Mouse (Mus musculus): Measurements from ENCODE around the gene Unkl. TPM values are rescaled to one million over a fixed set of nuclear protein-coding genes. Genes with fewer than 3 reads are reported as not detected.

Unkl gene
- polyA plus RNA-seq (2015; fragmentation: Nextera tagmentation; extraction: Ambion mirVana), result 14.1 and 14.8 TPM in 2 replicates

DNA sequence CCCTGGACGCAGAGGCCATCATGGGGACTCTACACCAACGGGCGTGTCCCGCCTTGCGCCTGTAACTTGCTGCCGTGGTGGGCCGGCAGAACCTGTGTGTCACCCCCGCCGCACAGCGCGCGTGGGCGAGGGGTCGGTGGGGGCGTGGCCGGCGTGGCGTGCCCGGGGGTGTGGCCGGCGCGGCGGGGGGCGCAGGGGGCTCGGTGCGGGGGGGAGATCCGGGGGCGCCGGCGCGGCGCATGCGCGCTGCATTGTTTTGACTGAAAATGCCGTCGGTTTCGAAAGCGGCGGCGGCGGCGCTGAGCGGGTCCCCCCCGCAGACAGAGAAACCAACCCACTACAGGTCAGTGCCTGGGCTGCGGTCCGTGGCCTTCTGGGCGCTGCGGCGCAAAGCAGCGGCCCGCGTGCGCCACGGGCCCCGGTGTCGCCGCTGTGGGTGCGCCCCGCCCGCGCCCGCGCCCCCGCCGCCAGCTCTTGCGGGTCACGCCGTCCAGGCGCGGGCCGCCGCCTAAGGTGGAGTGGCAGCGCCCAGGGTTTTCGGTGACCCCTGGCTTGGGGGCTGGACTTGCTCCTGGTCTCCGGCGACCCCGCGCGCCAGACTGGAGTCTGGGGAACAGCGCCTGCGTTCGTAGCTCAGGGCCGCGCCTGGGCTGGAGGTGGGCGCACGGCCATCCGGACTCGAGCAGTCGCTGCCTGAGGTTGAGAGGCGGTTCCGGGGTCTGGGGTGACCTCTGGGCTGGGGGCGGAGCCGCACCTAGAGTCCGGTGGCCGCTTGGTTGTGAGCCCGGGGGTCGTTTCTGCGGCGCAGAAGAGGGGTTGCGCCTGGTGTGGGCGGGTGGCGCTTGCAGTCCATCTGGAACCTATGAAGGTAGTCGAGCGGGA, at the start of gene Unkl:
TSS of gene Unkl (plus strand) at position 248 of the 882 bp plus-strand sequence.
- Histone ChIP-seq H3K4me1 (peaks cover 46% of the 10 kb centered on the region), H3K36me3 (peaks cover 3% of the 10 kb centered on the region; the same call in 1 of the 2 replicates), H3K27ac (replicated peaks) (peak within 1 kb of the TSS; percentile 80), H3K4me2 (peak within 1 kb of the TSS; percentile 94), H3K4me3 (replicated peaks) (peak within 1 kb of the TSS; percentile 96), H3K27me3 (replicated peaks) (no peaks in the 10 kb centered on the region), H3K9me3 (replicated peaks) (no peaks in the 10 kb centered on the region), H3K9ac (replicated peaks) (peak within 1 kb of the TSS; percentile 92)
- ATAC-seq (ENCODE audit: low FRiP score), result peak; percentile 49; the same call in 1 of the 2 replicates
- WGBS, result under 1% methylated on average over 93 of the region's 104 CpGs

DNA sequence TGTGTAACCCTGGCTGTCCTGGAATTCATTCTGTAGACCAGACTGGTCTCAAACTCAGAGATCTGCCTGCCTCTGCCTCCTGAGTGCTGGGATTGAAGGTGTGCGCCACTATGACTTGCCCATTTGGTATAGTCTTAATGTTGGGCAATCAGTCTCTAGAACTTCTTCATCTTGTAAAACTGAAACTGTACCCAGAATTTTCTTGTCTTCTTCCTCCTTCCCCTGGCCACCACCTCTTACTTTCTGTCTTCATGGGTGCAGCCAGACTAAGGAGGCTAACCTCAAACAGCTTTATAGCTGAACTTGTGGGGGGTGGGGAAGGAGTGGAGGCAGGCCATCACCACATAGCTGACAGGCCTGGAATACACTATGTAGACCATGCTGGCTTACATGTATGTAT, 49.4 kb upstream of the Unkl start:
- no peaks in the 10 kb centered on the region for H3K27me3 ChIP-seq (replicated peaks)
- no peak overlapping the region for H3K4me3 ChIP-seq (replicated peaks)
- 86% methylated on average over 1 of the region's 1 CpGs for WGBS
- H3K36me3 ChIP-seq, result 0 out of 2 replicates have a peak, but pooled peaks cover 3% of the 10 kb centered on the region
- H3K9ac ChIP-seq (replicated peaks), result no peak overlapping the region
- no peaks in the 10 kb centered on the region for H3K9me3 ChIP-seq (replicated peaks)
- no peak for ATAC-seq (ENCODE audit: low FRiP score)
- peaks cover 30% of the 10 kb centered on the region for H3K4me1 ChIP-seq
- H3K4me2 ChIP-seq, result no peak overlapping the region
- H3K27ac ChIP-seq (replicated peaks), result no peak overlapping the region

DNA sequence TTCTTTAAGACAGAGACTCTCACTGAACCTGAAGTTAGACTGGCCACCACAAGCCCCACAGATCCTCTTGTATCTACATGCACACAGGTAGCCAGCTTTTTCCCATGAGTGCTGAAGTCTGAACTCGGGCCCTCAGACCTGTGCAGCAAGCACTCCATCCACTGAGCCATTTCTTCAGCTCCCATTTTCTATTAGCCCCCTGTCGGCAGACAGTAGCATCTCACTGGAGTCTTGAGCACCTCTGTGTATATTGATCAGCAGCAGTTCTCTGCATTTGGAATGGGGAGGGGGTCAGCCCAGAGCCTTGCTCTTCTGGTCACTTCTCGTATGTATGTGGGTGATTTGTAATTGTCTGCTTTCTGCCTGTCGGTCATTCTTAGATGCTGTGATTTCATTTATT, 48.2 kb upstream of the Unkl start:
- Histone ChIP-seq H3K27ac (replicated peaks) (no peak overlapping the region), H3K9me3 (replicated peaks) (no peaks in the 10 kb centered on the region), H3K4me2 (no peak overlapping the region), H3K9ac (replicated peaks) (no peak overlapping the region), H3K4me3 (replicated peaks) (no peak overlapping the region), H3K36me3 (0 out of 2 replicates have a peak, but pooled peaks cover 9% of the 10 kb centered on the region), H3K27me3 (replicated peaks) (no peaks in the 10 kb centered on the region), H3K4me1 (peaks cover 20% of the 10 kb centered on the region)
- WGBS, result 72% methylated on average over 4 of the region's 4 CpGs
- ATAC-seq (ENCODE audit: low FRiP score), result no peak

DNA sequence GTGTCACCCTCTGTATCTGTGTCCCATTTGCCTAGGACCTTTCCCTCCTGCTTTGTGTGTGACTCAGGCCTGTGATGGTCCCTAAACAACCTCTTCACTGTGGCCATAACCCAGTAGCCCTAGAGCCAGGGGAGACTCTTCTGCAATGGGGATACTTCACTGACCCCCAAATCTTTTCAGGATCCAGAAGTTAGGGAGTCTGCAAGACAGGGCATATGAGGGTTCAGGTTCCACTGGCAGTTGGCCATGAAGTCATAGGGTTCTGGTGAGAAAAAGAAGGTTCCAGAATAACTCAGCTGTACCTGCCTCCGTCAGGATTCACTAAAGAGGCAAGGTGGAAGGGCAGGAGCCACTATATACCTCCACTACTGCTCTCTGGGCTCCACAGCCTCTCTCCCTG, 26.0 kb upstream of the Unkl start, which contains the start of gene Ccdc154:
TSS of gene Ccdc154 (plus strand) at position 301 of the 400 bp plus-strand sequence.
- Histone ChIP-seq H3K27me3 (replicated peaks) (no peaks in the 10 kb centered on the region), H3K9ac (replicated peaks) (no peak within 1 kb of the TSS), H3K4me3 (replicated peaks) (no peak within 1 kb of the TSS), H3K36me3 (peaks cover 39% of the 10 kb centered on the region), H3K4me1 (no peaks in the 10 kb centered on the region), H3K4me2 (no peak within 1 kb of the TSS), H3K9me3 (replicated peaks) (no peaks in the 10 kb centered on the region), H3K27ac (replicated peaks) (no peak within 1 kb of the TSS)
- WGBS, result 80% methylated on average over 1 of the region's 1 CpGs
- ATAC-seq (ENCODE audit: low FRiP score), result no peak

DNA sequence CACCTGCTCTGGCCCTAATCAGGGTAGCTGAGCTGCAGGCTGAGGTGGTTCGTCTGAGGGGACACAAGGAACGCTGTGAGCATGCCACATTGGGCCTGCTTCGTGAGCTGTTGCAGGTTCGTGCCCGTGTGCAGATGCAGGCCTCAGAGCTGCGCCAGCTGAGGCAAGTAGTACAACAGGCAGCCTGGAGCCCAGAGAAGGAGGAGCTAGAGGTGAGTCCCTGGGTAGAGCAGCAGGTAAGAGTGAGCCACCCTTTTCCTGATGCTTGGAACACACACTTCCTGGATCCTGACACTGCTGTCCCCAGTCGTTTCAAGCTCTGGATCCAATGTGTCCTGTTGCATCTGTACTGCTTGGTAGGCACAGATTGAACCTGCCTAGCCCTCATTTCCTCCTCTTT, 24.8 kb upstream of the Unkl start:
- 74% methylated on average over 7 of the region's 7 CpGs for WGBS
- Histone ChIP-seq H3K9me3 (replicated peaks) (no peaks in the 10 kb centered on the region), H3K27me3 (replicated peaks) (no peaks in the 10 kb centered on the region), H3K4me1 (no peaks in the 10 kb centered on the region), H3K4me2 (no peak overlapping the region), H3K9ac (replicated peaks) (no peak overlapping the region), H3K27ac (replicated peaks) (no peak overlapping the region), H3K36me3 (peaks cover 30% of the 10 kb centered on the region), H3K4me3 (replicated peaks) (no peak overlapping the region)
- no peak for ATAC-seq (ENCODE audit: low FRiP score)

DNA sequence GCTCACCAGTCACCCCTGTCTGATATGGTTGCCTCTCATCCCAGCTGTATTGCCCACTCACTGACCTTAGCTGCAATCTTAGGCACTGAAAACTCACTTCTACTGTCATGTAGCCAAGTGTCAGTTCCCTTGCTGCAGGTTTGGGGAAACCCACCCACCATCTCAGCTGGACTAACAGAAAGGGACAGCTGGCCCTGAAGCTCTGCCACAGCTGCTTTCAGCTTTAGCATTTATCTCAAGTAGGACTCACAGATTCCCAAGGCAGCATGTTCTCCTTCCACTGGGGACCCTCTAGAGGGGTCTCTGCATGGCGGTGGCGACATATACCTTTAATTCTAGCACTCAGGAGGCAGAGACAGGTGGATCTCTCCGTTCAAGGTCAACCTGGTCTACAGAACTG, 23.4 kb upstream of the Unkl start:
- peaks cover 22% of the 10 kb centered on the region for H3K36me3 ChIP-seq
- no peaks in the 10 kb centered on the region for H3K27me3 ChIP-seq (replicated peaks)
- no peaks in the 10 kb centered on the region for H3K4me1 ChIP-seq
- 87% methylated on average over 3 of the region's 3 CpGs for WGBS
- H3K4me3 ChIP-seq (replicated peaks), result no peak overlapping the region
- H3K9ac ChIP-seq (replicated peaks), result no peak overlapping the region
- no peaks in the 10 kb centered on the region for H3K9me3 ChIP-seq (replicated peaks)
- H3K27ac ChIP-seq (replicated peaks), result no peak overlapping the region
- ATAC-seq (ENCODE audit: low FRiP score), result no peak
- no peak overlapping the region for H3K4me2 ChIP-seq

DNA sequence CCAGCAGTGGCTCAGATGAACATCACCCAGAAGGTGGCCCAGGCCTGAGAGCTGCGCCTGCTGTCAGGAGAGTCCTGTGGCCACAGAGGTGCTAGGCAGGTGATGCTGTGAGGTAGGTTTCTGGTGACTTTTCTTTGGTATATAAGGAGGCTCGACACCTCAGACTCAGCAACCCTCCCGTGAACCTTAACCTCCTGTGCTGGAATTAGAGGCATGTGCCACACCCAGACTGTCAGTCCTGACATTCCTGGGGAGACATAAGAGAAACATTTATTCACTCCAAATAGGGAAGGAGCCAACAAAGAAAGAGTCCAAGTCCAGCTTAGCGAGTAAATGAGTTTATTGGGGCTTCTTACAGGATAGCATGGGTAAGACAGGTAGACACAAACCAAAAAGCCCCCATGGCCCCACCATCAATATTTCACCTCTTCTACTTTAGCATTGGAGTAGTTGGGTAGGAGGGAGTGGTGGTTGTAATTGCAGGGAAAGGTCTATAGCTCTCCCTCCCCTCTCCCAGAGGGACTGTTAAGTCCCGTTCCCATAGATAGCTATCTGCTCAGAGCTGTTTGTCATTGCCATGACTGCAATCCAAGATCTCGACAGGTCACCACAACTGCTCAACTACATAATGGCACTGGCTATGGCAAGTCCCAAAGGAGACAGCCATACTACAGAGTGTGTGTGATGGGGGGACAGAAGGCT, 22.1 kb upstream of the Unkl start:
- Histone ChIP-seq H3K4me1 (no peaks in the 10 kb centered on the region), H3K4me3 (replicated peaks) (no peak overlapping the region), H3K27me3 (replicated peaks) (no peaks in the 10 kb centered on the region), H3K9me3 (replicated peaks) (no peaks in the 10 kb centered on the region), H3K36me3 (peaks cover 9% of the 10 kb centered on the region), H3K27ac (replicated peaks) (no peak overlapping the region), H3K4me2 (no peak overlapping the region), H3K9ac (replicated peaks) (no peak overlapping the region)
- ATAC-seq (ENCODE audit: low FRiP score), result no peak
- 61% methylated on average over 6 of the region's 6 CpGs for WGBS

DNA sequence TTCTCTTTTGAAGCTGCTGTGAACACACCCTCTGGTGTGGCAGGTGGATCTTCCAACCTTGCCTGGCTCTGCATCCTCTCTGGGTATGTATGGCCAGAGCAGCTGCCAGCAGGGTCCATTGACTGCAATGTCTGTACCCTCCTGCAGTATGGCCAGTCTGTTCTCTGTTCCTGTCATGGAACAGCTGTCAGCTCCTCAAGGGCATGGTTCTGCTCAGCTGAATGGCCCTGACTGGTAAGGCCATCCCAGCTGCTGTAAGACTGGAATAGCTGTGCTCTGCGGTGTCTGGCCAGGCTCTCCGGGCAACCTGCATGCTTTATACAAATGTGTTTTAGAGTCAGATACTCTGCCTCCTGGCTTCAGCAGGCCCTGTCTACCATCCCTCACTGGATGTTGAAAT, 18.5 kb upstream of the Unkl start:
- no peak overlapping the region for H3K27ac ChIP-seq (replicated peaks)
- no peak overlapping the region for H3K4me3 ChIP-seq (replicated peaks)
- H3K27me3 ChIP-seq (replicated peaks), result no peaks in the 10 kb centered on the region
- no peaks in the 10 kb centered on the region for H3K4me1 ChIP-seq
- WGBS, result 89% methylated on average over 2 of the region's 2 CpGs
- no peak overlapping the region for H3K9ac ChIP-seq (replicated peaks)
- H3K9me3 ChIP-seq (replicated peaks), result no peaks in the 10 kb centered on the region
- H3K36me3 ChIP-seq, result no peaks in the 10 kb centered on the region
- no peak overlapping the region for H3K4me2 ChIP-seq
- ATAC-seq (ENCODE audit: low FRiP score), result no peak

DNA sequence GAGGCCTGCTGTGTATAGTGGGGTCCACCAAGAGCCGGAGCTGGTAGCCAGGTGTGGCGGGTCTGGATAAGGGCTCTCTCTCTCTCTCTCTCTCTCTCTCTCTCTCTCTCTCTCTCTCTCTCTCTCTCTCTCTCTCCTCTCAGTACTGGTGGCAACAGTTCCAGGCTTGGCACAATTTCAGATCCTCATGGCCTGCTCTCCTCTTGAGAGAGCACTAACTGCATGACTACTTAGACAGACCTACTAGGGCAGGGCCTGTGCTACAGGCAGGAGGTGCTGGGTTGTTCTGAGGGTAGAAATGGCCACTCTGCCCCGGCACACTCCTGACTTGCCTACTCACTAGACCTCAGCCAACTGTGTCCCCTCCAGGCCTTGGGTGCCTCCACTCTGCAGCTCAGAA, 15.6 kb upstream of the Unkl start:
- Histone ChIP-seq H3K4me2 (no peak overlapping the region), H3K36me3 (no peaks in the 10 kb centered on the region), H3K4me3 (replicated peaks) (no peak overlapping the region), H3K27ac (replicated peaks) (no peak overlapping the region), H3K9me3 (replicated peaks) (no peaks in the 10 kb centered on the region), H3K27me3 (replicated peaks) (no peaks in the 10 kb centered on the region), H3K4me1 (no peaks in the 10 kb centered on the region), H3K9ac (replicated peaks) (no peak overlapping the region)
- no peak for ATAC-seq (ENCODE audit: low FRiP score)
- WGBS, result 93% methylated on average over 3 of the region's 3 CpGs

DNA sequence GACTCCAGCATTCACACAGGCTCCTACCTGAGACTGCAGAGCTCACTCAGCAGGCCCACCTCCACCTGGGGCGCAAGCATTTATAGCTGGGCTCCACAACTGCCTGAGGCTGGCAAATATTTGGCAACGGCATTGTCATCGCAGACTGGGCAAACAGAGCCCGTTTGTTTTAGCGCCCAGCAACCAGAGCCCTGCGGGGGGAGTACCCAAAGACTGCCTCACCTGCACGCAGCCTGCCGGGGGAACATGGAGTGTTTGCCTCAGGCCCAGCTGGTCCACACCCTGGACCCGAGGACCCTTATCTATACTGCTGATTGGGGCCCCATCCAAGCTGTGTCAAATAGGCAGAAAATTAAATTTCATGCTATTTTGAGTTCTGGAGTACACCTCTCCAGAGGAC, 12.8 kb upstream of the Unkl start, which contains the start of gene Gm38655:
TSS of gene Gm38655 (minus strand) at position 61 of the 400 bp plus-strand sequence.
- Histone ChIP-seq H3K4me1 (no peaks in the 10 kb centered on the region), H3K9me3 (replicated peaks) (no peaks in the 10 kb centered on the region), H3K27me3 (replicated peaks) (peaks cover 6% of the 10 kb centered on the region; the same call in 1 of the 2 replicates), H3K4me2 (no peak within 1 kb of the TSS), H3K36me3 (no peaks in the 10 kb centered on the region), H3K27ac (replicated peaks) (no peak within 1 kb of the TSS), H3K4me3 (replicated peaks) (no peak within 1 kb of the TSS), H3K9ac (replicated peaks) (no peak within 1 kb of the TSS)
- WGBS, result 58% methylated on average over 9 of the region's 9 CpGs
- no peak for ATAC-seq (ENCODE audit: low FRiP score)

DNA sequence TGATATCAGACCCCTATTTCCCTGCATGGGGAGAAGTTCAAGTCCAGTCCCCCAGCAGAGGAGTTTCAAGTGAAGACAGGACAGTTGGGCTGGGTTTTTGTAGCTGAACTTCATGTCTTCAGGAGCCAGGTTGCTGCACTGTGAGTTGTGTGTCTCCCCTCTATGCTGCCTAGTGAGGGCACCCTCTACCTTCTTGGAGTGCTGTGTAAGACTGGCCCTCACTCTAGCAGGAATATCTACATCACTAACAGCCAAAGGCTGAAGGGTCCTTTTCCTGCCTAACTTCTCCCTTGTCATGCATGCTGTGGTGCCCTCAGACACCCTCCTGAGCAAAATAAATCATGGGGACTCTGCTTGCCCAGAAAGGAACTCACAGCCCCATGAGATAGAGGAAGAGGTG, 5.0 kb upstream of the Unkl start:
- peak overlapping the region; percentile 100 for H3K4me2 ChIP-seq
- peaks cover 30% of the 10 kb centered on the region for H3K4me1 ChIP-seq
- H3K4me3 ChIP-seq (replicated peaks), result peak overlapping the region; percentile 63; the same call in 1 of the 2 replicates
- peaks cover 11% of the 10 kb centered on the region; the same call in 1 of the 2 replicates for H3K27me3 ChIP-seq (replicated peaks)
- H3K27ac ChIP-seq (replicated peaks), result 0 out of 2 replicates have a peak overlapping the region, but pooled peaks have one; percentile 96
- peak overlapping the region; percentile 71; the same call in 1 of the 2 replicates for H3K9ac ChIP-seq (replicated peaks)
- ATAC-seq (ENCODE audit: low FRiP score), result no peak
- no peaks in the 10 kb centered on the region for H3K36me3 ChIP-seq
- no peaks in the 10 kb centered on the region for H3K9me3 ChIP-seq (replicated peaks)

Measured in neural tube, embryonic 15.5 days (tissue).